Mouse (Mus musculus): Measurements from ENCODE around the gene Gna13.
A peak's percentile ranks its signal among the peaks of the same experiment; 100 is the strongest.

Gna13 gene

DNA sequence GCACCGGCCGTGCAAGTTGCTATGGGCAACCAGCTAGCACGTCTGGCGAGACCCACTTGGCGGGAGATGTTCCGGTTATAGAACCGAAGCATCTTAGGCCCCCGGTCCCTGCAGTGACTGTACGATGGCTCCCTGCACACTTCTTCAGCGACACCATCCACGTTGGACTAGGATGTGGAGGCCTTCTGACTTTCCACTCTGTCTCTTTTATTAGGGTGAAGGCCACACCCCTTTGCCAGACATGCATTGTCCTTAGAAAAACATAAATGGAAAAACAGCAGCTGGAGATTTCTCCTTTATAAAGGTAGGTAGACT, 63.6 kb downstream of the Gna13 start:
- DNase-seq = no peak

DNA sequence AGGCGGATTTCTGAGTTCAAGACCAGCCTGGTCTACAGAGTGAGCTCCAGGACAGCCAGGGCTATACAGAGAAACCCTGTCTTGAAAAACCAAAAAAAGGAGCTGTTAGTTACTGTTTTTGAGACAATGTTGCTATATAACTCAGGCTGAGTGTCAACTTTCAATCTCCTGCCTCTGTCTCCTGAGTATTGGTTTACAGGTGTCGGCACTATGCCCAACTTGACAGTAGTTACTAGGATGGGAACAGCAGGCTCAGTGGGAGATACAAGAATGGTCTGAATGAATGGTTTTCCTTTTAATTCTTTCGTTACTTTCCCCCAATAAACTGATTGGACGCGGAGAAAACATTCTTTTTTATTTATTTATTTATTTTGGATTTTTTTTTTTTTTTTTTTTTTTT, 64.7 kb downstream of the Gna13 start:
- no peak for DNase-seq

DNA sequence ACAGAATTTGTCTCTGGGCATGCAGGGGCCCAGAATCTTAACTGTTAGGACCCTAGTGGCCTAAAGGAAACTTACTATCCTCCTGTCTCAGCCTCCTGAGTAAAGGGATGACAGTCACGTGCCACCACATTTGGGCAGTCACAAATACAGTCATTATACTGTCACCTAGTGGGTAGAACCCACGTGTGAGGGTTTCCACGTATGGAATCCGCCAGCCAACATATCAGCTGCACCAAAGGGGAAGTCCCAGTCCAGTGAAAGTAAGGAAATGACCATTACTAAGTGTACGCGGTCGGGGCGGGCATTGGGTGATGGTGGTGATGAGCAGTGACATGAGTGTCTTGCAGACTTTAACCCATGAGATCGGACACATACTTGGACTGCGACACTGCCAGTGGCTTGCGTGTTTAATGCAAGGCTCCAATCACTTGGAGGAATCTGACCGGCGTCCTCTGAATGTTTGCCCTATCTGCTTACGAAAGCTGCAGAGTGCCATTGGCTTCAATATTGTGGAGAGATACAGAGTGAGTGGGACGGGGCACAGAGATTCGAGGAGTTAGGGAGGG, 71.7 kb downstream of the Gna13 start:
- no peak for DNase-seq

DNA sequence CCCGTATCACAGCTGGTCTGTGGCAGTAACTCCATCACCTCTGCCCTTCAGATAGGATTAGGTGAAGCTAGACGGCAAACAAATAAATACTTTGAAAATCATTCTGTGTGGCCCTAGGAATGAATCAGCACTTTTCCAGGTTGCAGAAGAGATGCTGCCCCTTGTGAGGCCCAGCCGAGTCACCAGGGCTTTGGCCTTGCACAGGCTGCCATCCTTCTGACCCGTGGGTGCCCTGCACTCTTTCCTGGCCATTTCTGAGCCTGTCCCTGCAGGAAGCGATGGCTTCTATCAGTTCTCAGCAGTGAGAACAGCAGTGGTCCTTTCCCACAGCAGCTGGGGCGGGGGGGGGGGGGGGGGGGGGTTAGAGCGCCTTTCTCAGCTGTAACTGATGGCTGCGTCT, 74.3 kb downstream of the Gna13 start:
- no peak for DNase-seq

DNA sequence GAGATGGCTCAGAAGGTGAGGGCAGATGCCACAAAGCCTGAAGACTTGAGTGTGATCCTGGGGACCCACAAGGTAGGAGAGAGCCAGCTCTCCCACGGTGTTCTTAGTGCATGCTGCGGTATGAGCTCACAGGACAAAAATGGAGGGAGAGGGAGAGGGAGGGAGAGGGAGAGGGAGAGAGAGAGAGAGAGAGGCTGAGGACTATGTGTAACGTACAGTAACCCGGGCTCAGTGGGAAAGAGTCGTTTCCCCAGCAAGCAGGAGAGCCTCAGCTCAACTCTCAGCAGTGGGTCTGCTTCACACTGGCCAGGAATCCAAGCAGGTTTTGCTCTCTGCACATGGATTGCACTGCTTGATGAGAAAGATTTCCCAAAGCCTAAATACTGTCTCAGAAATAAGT, 76.6 kb downstream of the Gna13 start:
- no peak for DNase-seq

DNA sequence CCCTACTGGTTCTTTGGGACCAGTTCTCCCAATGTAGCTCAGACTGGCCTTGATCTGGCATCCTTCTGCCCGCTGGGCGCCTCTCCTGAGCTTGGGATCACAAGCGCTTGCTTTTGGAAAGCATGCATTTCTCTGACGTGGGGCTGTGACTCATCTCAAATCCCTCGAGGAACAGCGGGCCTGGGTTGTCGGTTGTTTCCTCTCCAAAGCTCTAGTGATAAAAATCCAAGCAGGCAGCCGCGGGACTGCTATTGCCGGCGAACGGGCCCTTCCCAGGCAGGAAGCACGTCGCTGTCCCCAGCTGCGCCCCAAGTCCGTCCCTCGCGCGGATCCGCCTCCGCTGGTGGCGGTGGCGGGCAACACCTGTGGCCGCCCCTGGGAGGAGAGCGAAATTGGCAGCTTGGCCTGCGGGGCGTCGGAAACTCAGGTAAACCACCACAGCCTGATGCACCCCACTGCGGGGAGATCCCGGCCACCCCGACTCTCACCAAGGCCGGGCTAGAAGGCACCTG, 77.3 kb downstream of the Gna13 start:
- DNase-seq = peak; percentile 54

DNA sequence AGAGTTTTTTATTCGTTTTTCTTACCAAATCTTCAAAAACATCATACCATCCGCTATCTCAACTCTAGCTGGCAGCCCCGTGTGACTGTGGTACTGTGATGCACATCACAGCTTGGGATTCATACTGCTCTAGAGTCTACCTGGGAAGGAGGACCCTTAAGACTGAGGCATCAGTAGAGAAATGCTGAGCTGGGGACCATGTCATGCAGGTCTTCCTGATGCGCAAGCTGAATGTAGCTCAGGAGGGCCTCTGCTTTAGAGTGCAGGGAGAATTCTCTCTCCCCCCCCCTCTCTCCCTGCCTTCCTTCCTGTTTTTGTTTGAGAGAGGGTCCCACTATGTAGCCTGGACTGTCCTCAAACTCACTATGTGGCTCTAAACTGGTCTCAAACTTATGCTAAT, 78.0 kb downstream of the Gna13 start:
- DNase-seq = no peak

DNA sequence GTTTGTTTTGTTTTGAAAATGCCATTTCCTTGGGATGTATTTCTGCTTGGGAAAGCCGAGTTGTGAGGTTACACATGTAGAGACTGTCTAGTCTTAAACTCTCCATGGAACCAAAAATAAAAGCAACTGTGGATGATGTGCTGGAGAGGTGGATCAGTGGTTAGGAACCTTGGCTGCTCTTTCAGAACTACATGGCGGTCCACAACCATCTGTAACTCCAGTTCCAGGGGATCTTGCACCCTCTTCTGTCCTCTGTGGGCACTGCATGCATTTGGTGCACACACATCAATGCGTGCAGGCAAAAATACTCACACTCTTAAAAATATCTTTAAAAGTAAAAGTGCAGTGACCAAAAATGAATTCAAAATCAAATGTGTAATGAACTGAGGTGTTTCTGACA, 78.5 kb downstream of the Gna13 start:
- DNase-seq = no peak

DNA sequence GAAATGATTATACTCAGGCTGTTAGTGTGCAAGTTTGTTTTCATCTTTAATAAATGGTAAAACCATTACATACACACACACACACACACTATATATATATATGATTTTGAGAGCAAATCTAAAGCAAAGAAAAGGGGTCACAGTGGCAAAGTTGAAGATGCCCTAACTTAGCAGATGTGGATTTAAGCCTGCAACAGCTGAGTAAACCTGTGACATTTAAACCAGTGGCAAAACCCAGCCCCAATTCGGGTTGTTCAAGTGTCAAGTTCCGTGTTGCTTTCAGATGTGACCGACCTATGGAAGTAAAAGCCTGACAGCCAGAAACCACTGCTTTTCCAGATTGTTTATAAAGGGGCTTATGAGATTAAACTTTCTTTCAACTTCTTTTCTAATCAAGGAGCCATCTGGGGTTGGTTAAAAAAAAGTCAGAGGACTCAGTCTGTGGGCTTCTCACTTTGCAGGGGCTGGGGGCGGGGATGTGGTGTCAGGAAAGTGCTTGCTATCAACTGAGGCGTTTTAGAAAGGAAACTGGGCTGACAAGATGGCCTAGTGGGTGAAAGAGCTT, 79.6 kb downstream of the Gna13 start:
- DNase-seq = no peak

DNA sequence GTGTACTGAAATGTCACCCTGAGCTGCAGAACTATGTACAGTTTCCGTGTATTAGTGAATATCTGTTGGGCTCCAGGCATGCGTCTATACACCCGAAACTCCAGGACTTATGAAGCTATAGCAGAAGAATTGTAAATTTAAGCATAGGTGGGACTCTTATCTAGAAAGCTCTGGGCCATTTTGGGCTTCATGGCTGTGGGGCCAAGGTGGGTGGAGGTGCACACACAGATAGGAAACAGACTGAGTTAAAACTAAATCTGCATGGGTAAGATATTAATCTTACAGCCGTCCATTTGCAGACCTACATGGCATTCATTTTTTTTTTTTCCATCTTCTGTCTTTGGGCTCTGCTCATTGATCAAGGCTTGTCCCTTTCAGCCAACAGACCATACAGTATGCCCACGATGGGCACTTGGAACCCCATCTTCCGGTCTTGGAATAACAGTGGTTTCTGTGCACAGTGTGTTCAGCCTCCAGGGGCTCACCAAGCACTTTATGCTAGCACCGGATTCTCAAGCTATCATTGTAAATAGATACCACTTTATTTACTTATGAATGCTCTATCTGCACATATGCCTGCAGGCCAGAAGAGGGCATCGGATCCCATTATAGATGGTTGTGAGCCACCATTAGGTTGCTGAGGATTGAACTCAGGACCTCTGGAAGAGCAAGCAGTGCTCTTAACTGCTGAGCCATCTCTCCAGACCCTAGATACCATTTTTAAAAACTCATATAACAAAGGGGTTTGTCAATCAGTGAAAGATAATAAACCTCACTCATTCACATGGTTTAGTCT, 81.0 kb downstream of the Gna13 start:
- DNase-seq = no peak

DNA sequence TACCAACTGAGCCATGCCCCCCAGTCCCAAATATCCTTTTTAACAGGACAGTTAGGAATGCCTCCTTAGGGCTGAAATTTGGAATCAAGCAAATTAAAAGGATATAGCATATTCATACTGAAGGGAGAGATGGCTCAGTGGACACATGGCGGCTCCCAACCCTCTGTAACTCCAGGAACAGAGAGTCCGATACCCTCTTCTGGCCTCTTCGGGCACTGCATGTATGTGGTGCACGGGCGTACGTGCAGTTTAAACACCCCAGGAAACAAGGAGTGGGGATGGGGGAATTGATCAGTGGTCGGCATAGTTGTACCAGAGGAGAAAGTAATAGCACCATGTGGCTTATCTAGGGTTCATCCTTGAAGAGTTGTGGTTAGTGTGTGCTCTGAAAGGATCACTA, 82.0 kb downstream of the Gna13 start:
- DNase-seq = no peak

DNA sequence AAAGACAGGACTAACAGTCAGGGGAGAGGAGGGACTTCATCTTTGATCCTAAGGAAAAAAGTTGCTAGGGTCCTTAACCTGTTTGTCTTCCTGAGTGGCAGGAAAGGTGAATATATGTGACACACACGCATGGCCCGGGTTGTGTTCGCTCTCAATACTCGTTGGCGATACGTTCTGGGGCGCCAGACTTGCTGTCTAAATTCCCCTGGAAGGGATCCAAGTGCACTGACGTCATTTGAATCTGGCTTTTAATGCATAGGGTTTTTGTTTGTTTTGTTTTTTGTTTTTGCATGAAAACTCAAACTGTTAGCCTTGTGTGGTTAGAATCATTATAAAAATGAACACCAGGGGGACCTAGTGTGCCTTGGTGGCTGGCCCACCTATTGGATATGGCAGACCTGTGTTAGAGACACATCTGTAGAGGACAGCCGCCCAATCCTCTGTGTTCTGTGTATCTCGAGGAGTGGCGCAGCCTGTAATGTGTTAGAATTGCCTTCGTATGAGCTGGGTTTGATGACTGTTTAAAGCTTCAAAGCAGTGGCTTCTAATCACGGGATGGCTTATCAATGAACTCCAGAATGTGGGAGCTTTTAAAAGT, 82.9 kb downstream of the Gna13 start:
- DNase-seq = no peak
